Mouse (Mus musculus) R1 (cell line): ENCODE data around the gene Hoxd1.

Experiments
- DNase-seq: peaks from one replicate; pipeline ENCODE4 v3.0.0-alpha.2; 2018; ENCODE audit warnings: low read depth, low spot score

Hoxd1 gene

GRCm38 (mm10) chr2:74762522-74763244, at the start of gene Hoxd1:
Gene Hoxd1, plus strand, starts transcription at chr2:74762980.
- peak; percentile 70 for DNase-seq

GRCm38 (mm10) chr2:74713239-74714150, 49.3 kb upstream of the Hoxd1 start:
- DNase-seq = no peak

- DNase-seq = no peak
Observed at GRCm38 (mm10) chr2:74714156-74714789, 48.5 kb upstream of the Hoxd1 start.

DNA sequence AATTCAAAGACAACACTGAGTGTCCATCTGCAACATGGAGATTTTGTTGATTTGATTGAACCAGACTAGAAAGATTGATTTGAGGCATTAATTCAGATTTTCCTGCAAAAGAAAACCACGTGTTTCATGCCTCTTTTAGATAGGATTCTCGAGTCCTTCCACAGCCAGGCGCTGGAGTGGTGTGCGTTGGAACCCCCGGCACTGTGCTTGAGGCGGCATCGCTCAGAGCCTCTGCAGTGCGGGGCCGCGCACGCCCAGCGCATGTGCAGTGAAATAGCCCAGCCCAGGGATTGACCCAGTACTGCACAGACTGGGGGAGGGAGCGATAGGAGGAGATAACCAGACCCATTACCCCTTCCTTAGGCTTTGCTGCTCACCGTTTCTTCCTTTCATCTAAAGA, 47.9 kb upstream of the Hoxd1 start:
- DNase-seq = no peak

- DNase-seq = peak; percentile 89
Observed at GRCm38 (mm10) chr2:74715504-74716241, 47.1 kb upstream of the Hoxd1 start.

- DNase-seq = no peak
Observed at GRCm38 (mm10) chr2:74720384-74720783, 42.4 kb upstream of the Hoxd1 start.

GRCm38 (mm10) chr2:74720955-74721491, 41.8 kb upstream of the Hoxd1 start:
- DNase-seq = no peak

DNA sequence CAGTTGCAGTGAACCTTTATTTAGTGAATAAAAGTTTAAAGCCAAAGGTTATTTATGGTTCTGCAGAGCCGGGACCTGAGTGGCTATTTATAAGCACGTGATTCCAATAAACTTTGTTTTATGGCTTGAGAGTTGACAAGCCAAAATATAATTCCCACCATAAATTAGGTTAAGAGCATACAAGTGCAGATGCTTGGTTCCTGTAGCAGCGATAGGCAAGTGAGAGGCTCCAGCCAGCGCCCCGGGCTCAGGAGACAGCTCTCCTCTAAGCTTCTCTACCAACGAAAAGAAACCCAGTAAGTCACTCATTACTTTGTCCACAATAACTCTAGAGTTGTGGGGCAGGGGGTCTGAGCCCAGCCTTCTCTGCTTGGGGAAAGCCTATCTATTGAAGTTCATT, 40.9 kb upstream of the Hoxd1 start:
- no peak for DNase-seq

GRCm38 (mm10) chr2:74722949-74723348, 39.8 kb upstream of the Hoxd1 start:
- no peak for DNase-seq

DNA sequence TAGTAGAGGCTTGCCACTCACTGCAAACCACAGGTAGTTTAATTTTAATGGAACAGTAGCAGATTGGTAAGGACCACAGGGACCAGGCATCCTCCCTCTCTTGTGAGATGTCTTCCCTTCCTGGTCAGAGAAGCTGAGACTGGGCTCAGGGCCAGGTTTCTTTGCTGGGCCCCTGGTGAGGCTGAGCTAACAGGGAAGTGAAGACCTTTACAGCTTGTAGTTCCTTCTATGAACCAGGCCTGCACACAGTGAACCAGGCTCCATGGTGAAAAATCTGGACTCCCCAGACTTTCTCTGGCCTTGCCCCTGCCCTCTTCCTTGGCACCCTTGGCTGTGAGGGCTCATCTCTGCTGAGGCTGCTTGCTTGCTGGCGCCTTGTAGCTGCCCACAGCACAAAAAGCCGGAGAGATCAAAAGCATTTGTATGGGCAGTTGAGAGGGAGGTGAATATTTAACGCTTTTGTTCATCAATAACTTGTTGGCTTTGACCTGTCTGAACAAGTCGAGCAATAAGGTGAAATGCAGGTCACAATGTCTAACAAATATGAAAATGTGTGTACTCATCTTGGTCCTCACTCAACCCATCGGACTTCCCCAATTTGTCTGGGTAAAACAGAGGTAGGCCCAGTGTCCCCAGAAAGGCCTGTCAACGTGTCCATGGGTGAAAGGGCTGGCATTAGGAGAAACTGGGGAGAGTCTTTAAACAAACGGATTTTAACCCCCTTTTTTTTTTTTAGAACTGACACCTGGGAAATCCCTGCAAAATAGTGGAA, 38.4 kb upstream of the Hoxd1 start:
- DNase-seq = no peak

GRCm38 (mm10) chr2:74725171-74725570, 37.6 kb upstream of the Hoxd1 start:
- DNase-seq = no peak

DNA sequence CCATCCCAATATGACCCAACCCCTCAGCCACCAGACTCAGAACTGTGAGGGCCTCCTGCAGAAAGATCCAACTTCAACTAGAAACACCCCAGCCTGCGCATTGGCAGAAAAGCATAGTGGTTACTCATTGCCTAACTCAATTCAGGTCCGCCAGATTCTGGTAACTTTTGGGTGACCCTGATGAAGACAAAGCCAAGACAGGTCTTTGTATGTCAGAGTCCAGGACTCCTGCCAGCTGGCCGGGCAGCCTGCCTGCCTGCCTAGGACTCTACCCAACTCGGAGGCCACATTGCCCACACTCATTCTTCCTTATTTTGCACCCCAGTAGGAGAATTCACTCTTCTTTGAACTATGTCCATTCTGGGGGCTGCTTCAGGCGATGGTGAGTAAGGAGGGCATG, 36.2 kb upstream of the Hoxd1 start, which contains the start of gene Gm28230:
Gene Gm28230 (plus strand): TSS at position 178 of the 400 bp plus-strand sequence.
- DNase-seq = no peak

GRCm38 (mm10) chr2:74726973-74727639, 35.7 kb upstream of the Hoxd1 start:
- peak; percentile 51 for DNase-seq

- no peak for DNase-seq
Observed at GRCm38 (mm10) chr2:74727640-74728302, 35.0 kb upstream of the Hoxd1 start.

- no peak for DNase-seq
Observed at GRCm38 (mm10) chr2:74728303-74728680, 34.5 kb upstream of the Hoxd1 start.

- DNase-seq = no peak
Observed at GRCm38 (mm10) chr2:74730331-74730730, 32.4 kb upstream of the Hoxd1 start.

DNA sequence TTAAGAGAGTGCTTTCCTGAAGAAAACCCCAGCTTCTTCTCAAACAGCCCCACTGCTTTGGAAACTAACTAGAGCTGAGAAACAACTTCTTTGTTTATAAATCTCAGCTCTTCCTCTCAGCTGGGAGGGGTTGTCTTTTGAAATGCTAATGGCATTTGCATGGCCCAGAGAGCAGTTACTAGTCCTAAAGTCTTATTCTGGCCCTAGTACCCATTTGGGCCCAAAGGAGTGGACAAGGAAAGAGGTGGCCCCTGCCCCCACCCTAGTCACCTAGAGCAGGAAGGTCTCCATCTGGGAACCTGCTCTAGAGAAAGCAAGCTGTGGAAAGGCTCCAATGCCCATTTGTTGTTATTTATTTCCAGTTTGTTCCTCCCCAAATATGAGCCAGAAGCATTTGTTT, 31.7 kb upstream of the Hoxd1 start:
- DNase-seq = peak; percentile 49

- no peak for DNase-seq
Observed at GRCm38 (mm10) chr2:74731799-74732512, 30.8 kb upstream of the Hoxd1 start.
